Mouse (Mus musculus) bone marrow, adult 2 months (tissue): ENCODE data around the gene Nedd8. TPM values are rescaled to one million over a fixed set of nuclear protein-coding genes. Genes with fewer than 3 reads are reported as not detected.

Source experiments
- H3K27ac ChIP-seq: fragments of 200-500 bp; 2 replicates; pipeline ENCODE4 v1.5.1; 2012; ENCODE audit warnings: low read depth, mild to moderate bottlenecking, control low read depth, inconsistent platforms, low read length; ENCODE audit not compliant: control insufficient read depth, poor library complexity, insufficient read depth
- H3K4me1 ChIP-seq: fragments of 200-500 bp; 2 replicates; pipeline ENCODE4 v1.6.1; 2011; ENCODE audit warnings: low read length; ENCODE audit not compliant: control insufficient read depth, insufficient read depth
- H3K4me3 ChIP-seq: fragments of 200-500 bp; replicated peaks from 2 replicates; pipeline ENCODE3; 2011; ENCODE audit warnings: mild to moderate bottlenecking, low read depth, low read length, control low read depth; ENCODE audit not compliant: control insufficient read depth
- CTCF ChIP-seq: fragments of 200-500 bp; IDR thresholded peaks from 2 replicates; pipeline ENCODE4 v1.5.1; 2011; ENCODE audit warnings: low read length, control low read depth; ENCODE audit not compliant: control insufficient read depth, insufficient read depth
- POLR2A ChIP-seq: fragments of 200-500 bp; IDR thresholded peaks from 2 replicates; pipeline ENCODE4 v1.6.1; 2011; ENCODE audit warnings: low read depth, mild to moderate bottlenecking, control low read depth, low read length, borderline replicate concordance; ENCODE audit not compliant: control insufficient read depth
- WGBS: fragments of 180-500 bp; shearing (Covaris S2); methylation state at CpG from one replicate; pipeline ENCODE4 v1.1.7; 2018; 5-methylcytosine and 5-hydroxymethylcytosine counted together
- polyA plus RNA-seq: library from polyadenylated mRNA; stranded (reverse); fragments of >200 nt; gene quantifications from 2 replicates; pipeline ENCODE4 v1.2.4, GENCODE M21; 2011; ENCODE audit warnings: low replicate concordance; ENCODE audit not compliant: missing spikeins, insufficient read depth, insufficient read length

The Nedd8 gene
- polyA plus RNA-seq, 1 experiment, result 183 TPM

GRCm38 (mm10) chr14:55640816-55641215, 31.1 kb downstream of the Nedd8 start:
- Histone ChIP-seq H3K4me3 (no peak overlapping the region), H3K4me1 (peaks cover 4% of the 10 kb centered on the region), H3K27ac (no peak overlapping the region)
- 94% methylated on average over 14 of the region's 14 CpGs for WGBS
- TF ChIP-seq CTCF, result no peak
- no peak for TF ChIP-seq POLR2A

DNA sequence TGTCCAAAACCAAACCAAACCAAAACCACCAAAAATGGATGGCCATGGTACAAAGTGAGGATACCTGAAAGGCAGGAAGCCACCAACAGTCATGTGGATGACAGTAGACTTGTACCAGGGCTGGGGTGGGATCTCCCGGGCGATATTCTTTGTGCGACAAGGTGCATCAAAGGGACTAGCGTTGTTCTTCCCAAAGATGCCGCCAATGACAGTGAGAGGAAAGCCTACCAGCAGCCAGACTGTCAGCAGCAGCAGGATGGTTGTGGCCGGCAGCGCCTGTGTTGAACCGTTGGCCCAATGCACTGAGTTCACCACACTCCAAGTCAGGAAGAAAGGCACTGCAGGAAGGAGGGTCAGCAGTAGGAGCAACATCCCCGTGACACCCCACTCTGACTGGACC, 34.1 kb downstream of the Nedd8 start, which contains the start of gene Gm49378:
Gene Gm49378, minus strand, starts transcription at position 101 of the 400 bp plus-strand sequence.
- Histone ChIP-seq H3K4me1 (peaks cover 4% of the 10 kb centered on the region), H3K27ac (no peak within 1 kb of the TSS), H3K4me3 (no peak within 1 kb of the TSS)
- 94% methylated on average over 9 of the region's 9 CpGs for WGBS
- TF ChIP-seq CTCF (no peak), POLR2A (no peak)

DNA sequence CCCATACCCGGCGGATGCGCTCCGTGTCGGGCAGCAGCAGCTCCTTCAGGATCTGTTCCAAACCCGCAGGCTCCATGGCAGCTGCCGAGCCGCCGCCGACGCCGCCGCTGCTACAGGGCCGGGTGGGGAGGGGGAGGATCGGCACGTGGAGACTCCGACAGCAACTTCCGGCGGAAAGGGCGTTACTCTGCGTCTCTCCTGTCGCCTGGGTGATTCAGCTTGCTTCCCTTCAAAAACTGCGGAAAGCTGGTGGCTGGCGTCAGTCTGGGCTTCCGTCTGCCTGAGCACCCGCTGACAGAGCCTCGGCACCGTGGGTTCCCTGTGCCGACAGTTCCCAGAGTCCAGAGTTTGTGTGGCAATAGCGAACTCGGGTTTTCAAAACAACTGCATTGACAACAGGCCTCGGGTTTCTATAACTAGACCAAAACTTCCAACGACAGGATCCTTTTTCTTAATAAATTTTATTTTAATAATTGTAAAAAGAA, 36.4 kb downstream of the Nedd8 start, which contains the start of gene Ipo4:
Gene Ipo4, minus strand, starts transcription at position 435 of the 485 bp plus-strand sequence.
- TF ChIP-seq POLR2A (peak; percentile 59; the same call in 1 of the 2 replicates), CTCF (no peak)
- Histone ChIP-seq H3K4me1 (peaks cover 3% of the 10 kb centered on the region; the same call in 1 of the 2 replicates), H3K27ac (peak within 1 kb of the TSS; percentile 5; the same call in 1 of the 2 replicates), H3K4me3 (peak within 1 kb of the TSS; percentile 57)
- under 1% methylated on average over 33 of the region's 33 CpGs for whole genome bisulfite sequencing

DNA sequence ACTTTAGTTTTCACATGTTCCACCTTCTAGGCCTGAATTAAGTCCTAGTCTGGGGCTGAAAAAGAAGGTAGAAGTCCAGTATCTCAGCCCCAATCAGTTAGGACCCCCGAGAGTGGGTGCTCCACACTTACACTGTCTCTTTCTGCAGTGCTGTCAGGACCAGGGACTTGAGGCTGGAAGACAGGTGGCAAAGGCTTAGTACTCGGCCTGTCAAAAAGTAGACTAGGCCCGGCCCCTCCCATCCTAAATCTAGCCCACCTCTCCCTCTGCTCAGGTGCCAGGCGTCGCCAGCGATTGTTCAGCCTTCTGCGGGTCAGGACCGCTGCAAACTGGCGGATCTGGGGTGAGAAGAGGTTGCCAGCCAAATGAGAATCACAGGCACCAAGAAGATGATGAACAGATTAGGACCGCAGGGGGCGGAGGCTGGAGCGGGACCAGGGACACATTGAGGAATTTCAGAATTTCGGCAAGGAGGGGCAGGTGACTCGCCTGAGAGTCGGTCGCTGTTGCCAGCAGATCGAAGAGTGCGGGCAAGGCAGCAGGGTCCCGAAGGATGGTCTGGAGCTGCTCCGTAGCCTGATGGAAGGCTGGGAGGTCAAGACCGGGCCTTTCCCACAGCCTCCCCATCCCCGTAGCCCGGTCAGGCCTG, 36.9 kb downstream of the Nedd8 start:
- TF ChIP-seq POLR2A (no peak), CTCF (no peak)
- peaks cover 3% of the 10 kb centered on the region; the same call in 1 of the 2 replicates for H3K4me1 ChIP-seq
- peak overlapping the region; percentile 57 for H3K4me3 ChIP-seq
- H3K27ac ChIP-seq, result peak overlapping the region; percentile 5; the same call in 1 of the 2 replicates
- 7% methylated on average over 23 of the region's 23 CpGs for WGBS

- no peak overlapping the region for H3K4me3 ChIP-seq
- no peaks in the 10 kb centered on the region for H3K4me1 ChIP-seq
- TF ChIP-seq CTCF (peak; percentile 96), POLR2A (no peak)
- 40% methylated on average over 5 of the region's 5 CpGs for WGBS
- H3K27ac ChIP-seq, result no peak overlapping the region
Observed at GRCm38 (mm10) chr14:55629312-55629711, 42.6 kb downstream of the Nedd8 start.

- 92% methylated on average over 27 of the region's 27 CpGs for WGBS
- Histone ChIP-seq H3K27ac (no peak overlapping the region), H3K4me1 (no peaks in the 10 kb centered on the region), H3K4me3 (no peak overlapping the region)
- 0 out of 2 replicates have a peak, but pooled peaks have one; percentile 11 for TF ChIP-seq POLR2A
- no peak for TF ChIP-seq CTCF
Observed at GRCm38 (mm10) chr14:55628077-55628827, 43.7 kb downstream of the Nedd8 start.

DNA sequence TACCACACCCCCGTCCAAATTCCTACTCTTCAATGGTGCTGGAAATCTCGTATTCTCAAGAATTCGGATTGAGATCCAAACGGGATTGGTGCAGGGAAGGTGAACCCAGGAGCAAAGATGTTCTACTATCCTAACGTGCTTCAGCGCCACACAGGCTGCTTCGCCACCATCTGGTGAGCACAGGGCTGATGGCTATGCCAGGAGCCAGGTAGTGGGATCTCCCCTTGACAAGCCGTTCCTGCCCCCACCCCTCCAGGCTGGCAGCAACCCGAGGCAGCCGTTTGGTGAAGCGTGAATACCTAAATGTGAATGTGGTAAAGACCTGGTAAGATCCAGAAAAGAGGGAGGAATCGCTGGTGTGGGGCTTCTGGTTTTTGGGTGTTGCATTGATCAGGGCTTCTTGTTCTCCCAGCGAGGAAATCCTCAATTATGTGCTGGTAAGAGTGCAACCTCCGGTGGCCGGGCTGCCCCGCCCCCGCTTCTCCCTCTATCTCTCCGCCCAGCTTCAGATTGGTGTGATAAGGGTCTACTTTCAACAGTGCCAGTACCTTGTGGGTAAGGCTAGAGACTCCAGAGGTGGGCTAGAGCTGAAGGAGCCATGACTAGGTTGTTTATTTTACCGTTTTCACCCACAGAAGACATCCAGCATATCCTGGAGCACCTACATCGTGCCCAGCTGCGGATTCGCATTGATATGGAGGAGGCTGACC, 53.3 kb downstream of the Nedd8 start:
- no peaks in the 10 kb centered on the region; the same call in 1 of the 2 replicates for H3K4me1 ChIP-seq
- H3K4me3 ChIP-seq, result peak overlapping the region; percentile 61
- H3K27ac ChIP-seq, result peak overlapping the region; percentile 20
- no peak for TF ChIP-seq CTCF
- no peak for TF ChIP-seq POLR2A
- 14% methylated on average over 22 of the region's 22 CpGs for WGBS
